Mouse (Mus musculus) liver, embryonic 15.5 days (tissue): Measurements from ENCODE around the gene Psmc5. TPM values are rescaled to one million over a fixed set of nuclear protein-coding genes. Genes with fewer than 3 reads are reported as not detected.

Experiments
- ATAC-seq: fragments of 200-750 bp; cut with Nextera tagmentation; 2 replicates; pipeline ENCODE4 v1.8.0; 2017; ENCODE audit warnings: moderate number of reproducible peaks, mild to moderate bottlenecking, moderate library complexity; ENCODE audit not compliant: insufficient read depth
- H3K27ac ChIP-seq: fragments of 300-500 bp; sonication (generic); replicated peaks from 2 replicates; pipeline ENCODE4 v1.5.1; 2015; ENCODE audit warnings: mild to moderate bottlenecking, inconsistent platforms
- H3K27me3 ChIP-seq: fragments of 300-500 bp; sonication (generic); 2 replicates; pipeline ENCODE4 v1.6.1; 2015; ENCODE audit warnings: mild to moderate bottlenecking, inconsistent platforms
- H3K36me3 ChIP-seq: fragments of 300-500 bp; sonication (generic); replicated peaks from 2 replicates; pipeline ENCODE4 v1.6.1; 2015; ENCODE audit warnings: moderate library complexity, mild to moderate bottlenecking, inconsistent platforms
- H3K4me1 ChIP-seq: fragments of 300-500 bp; sonication (generic); replicated peaks from 2 replicates; pipeline ENCODE4 v1.6.1; 2015; ENCODE audit warnings: inconsistent platforms
- H3K4me2 ChIP-seq: fragments of 300-500 bp; sonication (generic); 2 replicates; pipeline ENCODE4 v1.6.1; 2015; ENCODE audit warnings: moderate library complexity, mild to moderate bottlenecking, inconsistent platforms
- H3K4me3 ChIP-seq: fragments of 300-500 bp; sonication (generic); replicated peaks from 2 replicates; pipeline ENCODE4 v1.5.1; 2015; ENCODE audit warnings: mild to moderate bottlenecking, inconsistent platforms
- H3K9ac ChIP-seq: fragments of 300-500 bp; sonication (generic); 2 replicates; pipeline ENCODE4 v1.6.1; 2015; ENCODE audit warnings: moderate library complexity, mild to moderate bottlenecking, inconsistent platforms
- H3K9me3 ChIP-seq: fragments of 300-500 bp; sonication (generic); replicated peaks from 2 replicates; pipeline ENCODE4 v1.6.1; 2016; ENCODE audit warnings: inconsistent platforms
- WGBS: fragments of 180-500 bp; shearing (Covaris S2); methylation state at CpG from one replicate; pipeline ENCODE4 v1.1.7; 2015; ENCODE audit warnings: mixed read lengths; ENCODE audit not compliant: insufficient replicate concordance; 5-methylcytosine and 5-hydroxymethylcytosine counted together
- polyA plus RNA-seq: library from polyadenylated mRNA; unstranded; fragments of >200 nt; fragmentation: Nextera tagmentation; extraction: Ambion mirVana; gene quantifications from 2 replicates; pipeline ENCODE4 v1.2.1, GENCODE M21; 2015

Gene Psmc5
- polyA plus RNA-seq, 1 experiment from 2014 or later: 128 TPM

- Histone ChIP-seq H3K27ac (no peak overlapping the region), H3K36me3 (no peaks in the 10 kb centered on the region), H3K4me3 (no peak overlapping the region), H3K4me2 (no peak overlapping the region), H3K9me3 (no peaks in the 10 kb centered on the region), H3K27me3 (no peaks in the 10 kb centered on the region), H3K4me1 (no peaks in the 10 kb centered on the region), H3K9ac (no peak overlapping the region)
- 55% methylated on average over 4 of the region's 4 CpGs for WGBS
- ATAC-seq: no peak
These were observed 27.4 kb downstream of the Psmc5 start for GRCm38 (mm10) chr11:106283371-106283770.

GRCm38 (mm10) chr11:106284126-106284525 lies 28.2 kb downstream of the Psmc5 start:
- no peak overlapping the region for H3K4me3 ChIP-seq
- no peaks in the 10 kb centered on the region for H3K4me1 ChIP-seq
- no peak overlapping the region for H3K27ac ChIP-seq
- H3K9me3 ChIP-seq: no peaks in the 10 kb centered on the region
- no peak overlapping the region for H3K4me2 ChIP-seq
- no peaks in the 10 kb centered on the region for H3K27me3 ChIP-seq
- no peak overlapping the region for H3K9ac ChIP-seq
- no peaks in the 10 kb centered on the region for H3K36me3 ChIP-seq
- ATAC-seq: no peak
- WGBS: 64% methylated on average over 8 of the region's 8 CpGs

DNA sequence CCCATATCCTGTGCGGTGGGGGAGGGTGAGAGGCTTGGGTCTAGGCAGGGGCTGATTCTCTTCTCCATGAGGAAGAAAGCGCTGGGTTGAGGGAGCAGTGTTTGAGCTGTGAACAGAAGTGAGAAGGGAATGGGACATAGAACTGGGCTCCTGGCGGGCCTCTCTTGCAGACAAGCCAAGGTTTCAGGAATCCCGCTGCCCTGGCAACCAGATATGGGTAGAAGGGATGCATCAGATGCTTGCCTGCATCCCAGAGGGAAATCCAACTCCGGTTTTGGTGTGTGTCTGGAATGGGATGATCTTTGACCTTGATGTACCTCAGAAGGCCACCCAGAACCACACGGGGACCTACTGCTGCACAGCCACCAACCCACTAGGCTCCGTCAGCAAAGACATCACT lies 30.3 kb downstream of the Psmc5 start:
- Histone ChIP-seq H3K27me3 (no peaks in the 10 kb centered on the region), H3K9me3 (no peaks in the 10 kb centered on the region), H3K4me1 (no peaks in the 10 kb centered on the region), H3K27ac (no peak overlapping the region), H3K9ac (no peak overlapping the region), H3K4me3 (no peak overlapping the region), H3K4me2 (no peak overlapping the region), H3K36me3 (no peaks in the 10 kb centered on the region)
- ATAC-seq: no peak
- WGBS: 71% methylated on average over 7 of the region's 7 CpGs

GRCm38 (mm10) chr11:106286987-106287386 lies 31.0 kb downstream of the Psmc5 start:
- no peak overlapping the region for H3K27ac ChIP-seq
- H3K36me3 ChIP-seq: no peaks in the 10 kb centered on the region
- no peak overlapping the region for H3K4me2 ChIP-seq
- no peaks in the 10 kb centered on the region for H3K4me1 ChIP-seq
- no peak for ATAC-seq
- H3K27me3 ChIP-seq: no peaks in the 10 kb centered on the region
- whole genome bisulfite sequencing: 61% methylated on average over 11 of the region's 11 CpGs
- H3K4me3 ChIP-seq: no peak overlapping the region
- H3K9ac ChIP-seq: no peak overlapping the region
- no peaks in the 10 kb centered on the region for H3K9me3 ChIP-seq

- Histone ChIP-seq H3K4me1 (no peaks in the 10 kb centered on the region), H3K4me2 (no peak overlapping the region), H3K9me3 (no peaks in the 10 kb centered on the region), H3K27me3 (no peaks in the 10 kb centered on the region), H3K4me3 (no peak overlapping the region), H3K27ac (no peak overlapping the region), H3K9ac (no peak overlapping the region), H3K36me3 (no peaks in the 10 kb centered on the region)
- ATAC-seq: no peak
- WGBS: 65% methylated on average over 8 of the region's 8 CpGs
These were observed 33.4 kb downstream of the Psmc5 start for GRCm38 (mm10) chr11:106289369-106289768.

GRCm38 (mm10) chr11:106290376-106290775 lies 34.4 kb downstream of the Psmc5 start:
- no peaks in the 10 kb centered on the region for H3K4me1 ChIP-seq
- ATAC-seq: no peak
- H3K36me3 ChIP-seq: no peaks in the 10 kb centered on the region
- WGBS: 70% methylated on average over 5 of the region's 5 CpGs
- H3K4me3 ChIP-seq: no peak overlapping the region
- H3K27me3 ChIP-seq: no peaks in the 10 kb centered on the region
- H3K9ac ChIP-seq: no peak overlapping the region
- no peak overlapping the region for H3K4me2 ChIP-seq
- no peak overlapping the region for H3K27ac ChIP-seq
- no peaks in the 10 kb centered on the region for H3K9me3 ChIP-seq

- Histone ChIP-seq H3K9ac (no peak overlapping the region), H3K36me3 (no peaks in the 10 kb centered on the region), H3K4me2 (no peak overlapping the region), H3K4me1 (no peaks in the 10 kb centered on the region), H3K27ac (no peak overlapping the region), H3K9me3 (no peaks in the 10 kb centered on the region), H3K27me3 (no peaks in the 10 kb centered on the region), H3K4me3 (no peak overlapping the region)
- 55% methylated on average over 2 of the region's 2 CpGs for WGBS
- ATAC-seq: no peak
These were observed 35.9 kb downstream of the Psmc5 start for GRCm38 (mm10) chr11:106291861-106292260.

- H3K4me1 ChIP-seq: no peaks in the 10 kb centered on the region
- H3K36me3 ChIP-seq: no peaks in the 10 kb centered on the region
- H3K9ac ChIP-seq: no peak within 1 kb of the TSS
- H3K27ac ChIP-seq: no peak within 1 kb of the TSS
- H3K4me3 ChIP-seq: no peak within 1 kb of the TSS
- no peak within 1 kb of the TSS for H3K4me2 ChIP-seq
- WGBS: 68% methylated on average over 9 of the region's 9 CpGs
- H3K27me3 ChIP-seq: no peaks in the 10 kb centered on the region
- ATAC-seq: no peak
- H3K9me3 ChIP-seq: no peaks in the 10 kb centered on the region
These were observed 45.8 kb downstream of the Psmc5 start, which contains the start of gene Gh for GRCm38 (mm10) chr11:106301765-106302164. Gene Gh (minus strand): TSS chr11:106301865.

DNA sequence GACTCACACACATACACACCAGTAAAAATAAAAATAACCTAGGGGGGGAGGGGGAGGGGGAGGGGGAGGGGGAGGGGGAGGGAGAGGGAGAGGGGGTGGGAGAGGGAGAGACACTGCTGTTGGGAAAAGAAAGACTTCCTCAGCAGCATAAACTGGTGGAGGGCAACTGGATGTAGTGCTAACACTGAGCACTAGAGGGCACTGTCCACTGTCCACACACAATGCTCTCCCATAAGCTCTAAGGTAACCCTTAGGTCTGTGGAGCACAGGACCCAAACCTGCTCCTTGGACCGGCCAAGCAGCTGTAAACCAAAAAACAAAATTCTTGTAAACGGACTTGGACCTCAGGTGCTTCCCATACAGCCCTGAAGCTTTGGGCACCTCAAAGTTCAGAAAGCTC lies 46.7 kb downstream of the Psmc5 start:
- no peaks in the 10 kb centered on the region for H3K9me3 ChIP-seq
- WGBS: 10% methylated on average over 2 of the region's 2 CpGs
- no peaks in the 10 kb centered on the region for H3K36me3 ChIP-seq
- peak; percentile 56 for ATAC-seq
- no peak overlapping the region for H3K9ac ChIP-seq
- H3K4me3 ChIP-seq: no peak overlapping the region
- no peaks in the 10 kb centered on the region for H3K27me3 ChIP-seq
- no peaks in the 10 kb centered on the region; the same call in 1 of the 2 replicates for H3K4me1 ChIP-seq
- H3K27ac ChIP-seq: no peak overlapping the region
- no peak overlapping the region for H3K4me2 ChIP-seq

DNA sequence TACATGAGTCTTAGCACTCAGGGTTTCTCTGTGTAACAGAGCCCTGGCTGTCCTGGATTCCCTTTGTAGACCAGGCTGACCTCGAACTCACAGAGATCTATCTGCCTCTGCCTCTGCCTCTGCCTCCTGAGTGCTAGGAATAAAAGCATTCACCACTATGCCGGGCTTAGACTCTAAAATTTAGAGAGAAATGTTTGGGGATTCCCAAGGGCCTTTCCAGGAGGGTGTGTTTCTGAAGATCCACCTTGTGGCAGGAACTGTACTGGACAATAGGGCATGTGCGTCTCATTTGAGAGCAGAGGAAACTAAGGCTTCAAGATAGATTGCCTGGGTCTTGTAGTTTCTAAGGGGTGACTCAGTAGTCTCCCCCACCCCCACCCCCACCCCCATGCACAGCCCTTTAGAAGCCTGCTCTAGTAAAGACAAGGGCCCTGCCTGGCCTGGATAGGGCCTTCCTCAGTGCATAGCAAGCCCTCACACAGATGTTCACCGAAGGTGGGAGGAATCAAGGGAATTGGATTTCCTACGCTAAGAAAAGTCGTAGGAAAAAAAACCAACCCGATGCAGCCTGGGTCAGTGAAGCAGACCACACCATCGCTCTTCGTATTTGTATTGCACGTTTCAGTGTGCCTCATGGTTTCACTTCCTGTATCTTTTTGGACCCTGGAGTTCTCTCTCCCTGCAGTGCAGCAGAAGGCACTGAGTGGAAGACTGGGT lies 49.6 kb downstream of the Psmc5 start:
- no peaks in the 10 kb centered on the region for H3K36me3 ChIP-seq
- no peak overlapping the region for H3K4me2 ChIP-seq
- no peak overlapping the region for H3K9ac ChIP-seq
- H3K4me1 ChIP-seq: no peaks in the 10 kb centered on the region; the same call in 1 of the 2 replicates
- no peaks in the 10 kb centered on the region for H3K9me3 ChIP-seq
- H3K27me3 ChIP-seq: no peaks in the 10 kb centered on the region
- ATAC-seq: no peak; the same call in 1 of the 2 replicates
- H3K4me3 ChIP-seq: no peak overlapping the region
- H3K27ac ChIP-seq: 0 out of 2 replicates have a peak overlapping the region, but pooled peaks have one; percentile 33
- 57% methylated on average over 10 of the region's 10 CpGs for WGBS

- Histone ChIP-seq H3K4me1 (no peaks in the 10 kb centered on the region; the same call in 1 of the 2 replicates), H3K27me3 (no peaks in the 10 kb centered on the region), H3K9me3 (no peaks in the 10 kb centered on the region), H3K27ac (0 out of 2 replicates have a peak overlapping the region, but pooled peaks have one; percentile 33), H3K4me2 (no peak overlapping the region), H3K4me3 (no peak overlapping the region), H3K9ac (no peak overlapping the region), H3K36me3 (no peaks in the 10 kb centered on the region)
- 0 out of 2 replicates have a peak, but pooled peaks have one; percentile 6 for ATAC-seq
- WGBS: 80% methylated on average over 3 of the region's 3 CpGs
These were observed 50.1 kb downstream of the Psmc5 start for GRCm38 (mm10) chr11:106306065-106306385.

- WGBS: 63% methylated on average over 9 of the region's 9 CpGs
These were observed 50.8 kb downstream of the Psmc5 start for GRCm38 (mm10) chr11:106306758-106307157.

More at GRCm38 (mm10) chr11:106306758-106307157, 50.8 kb downstream of the Psmc5 start:
- H3K36me3 ChIP-seq: no peaks in the 10 kb centered on the region
- H3K9ac ChIP-seq: no peak overlapping the region
- no peaks in the 10 kb centered on the region for H3K27me3 ChIP-seq
- no peak overlapping the region for H3K27ac ChIP-seq
- H3K4me3 ChIP-seq: no peak overlapping the region
- H3K9me3 ChIP-seq: no peaks in the 10 kb centered on the region
- ATAC-seq: no peak
- no peak overlapping the region for H3K4me2 ChIP-seq
- H3K4me1 ChIP-seq: no peaks in the 10 kb centered on the region; the same call in 1 of the 2 replicates
